In genomic region chr10:24223449-24224143, GRCm38 (mm10) we compare ENCODE assay signal across 9 mouse cellular contexts. TPM values are rescaled to one million over a fixed set of nuclear protein-coding genes. Genes with fewer than 3 reads are reported as not detected.
DNase-seq lines count a peak whose midpoint lies in the region; ATAC-seq and TF ChIP-seq lines count a peak whose summit lies in the region.
"Had no signal": no experiment of that assay in that cellular context is flagged by ENCODE, and none has a peak within 500 bp of the region (broad histone marks: within the 10 kb centered on the region; RNA-seq: fewer than 3 reads in every experiment).

Moxd1 (plus strand) TSS chr10:24223517.

- peak within 1 kb of the TSS; percentile 63 for H3K4me3 ChIP-seq in layer of hippocampus, adult 2 months
- H3K4me3 ChIP-seq in brown adipose tissue, adult 24 weeks (ENCODE audit: insufficient read depth, low read depth, low read length), result peak within 1 kb of the TSS; percentile 27
- H3K4me3 ChIP-seq in heart, embryonic 14.5 days (ENCODE audit: control insufficient read depth in 1 of 2, insufficient read depth in 1 of 2, low read depth in 1 of 2, low read length in 2 of 2), result peak within 1 kb of the TSS; percentile 51 to 58
- H3K4me3 ChIP-seq in stomach, embryonic 14.5 days (ENCODE audit: low read depth, low read length), result peak within 1 kb of the TSS; percentile 44

- ATAC-seq in heart, embryonic 14.5 days (ENCODE audit: insufficient number of reproducible peaks, insufficient read depth, low FRiP score, low read depth), result peak; percentile 50
- ATAC-seq in stomach, embryonic 14.5 days (ENCODE audit: insufficient number of reproducible peaks, insufficient read depth, low FRiP score, low read depth), result peak; percentile 74
- no peak for ATAC-seq in erythroblast, adult 5-6 weeks (replicated peaks; ENCODE audit: low FRiP score, poor library complexity, severe bottlenecking)

- H3K9me3 ChIP-seq in heart, embryonic 14.5 days (ENCODE audit: control insufficient read depth, low read length), result no peaks in the 10 kb centered on the region
- H3K9me3 ChIP-seq in stomach, embryonic 14.5 days (ENCODE audit: control insufficient read depth, low read depth, low read length), result no peaks in the 10 kb centered on the region

- H3K27me3 ChIP-seq in heart, embryonic 14.5 days (ENCODE audit: control insufficient read depth, insufficient read depth, low read length), result peaks cover 36% of the 10 kb centered on the region
- H3K27me3 ChIP-seq in stomach, embryonic 14.5 days (ENCODE audit: control insufficient read depth, insufficient read depth, low read length), result peaks cover 3% of the 10 kb centered on the region; the same call in 1 of the 2 replicates

- TF ChIP-seq CTCF in layer of hippocampus, adult 2 months (conservative IDR thresholded peaks at IDR 0.05), result peak; percentile 48

- peak in 1 of 2 experiments; percentile 13 for DNase-seq in layer of hippocampus, adult 2 months (ENCODE audit: low spot score in 2 of 2)
- no peak for DNase-seq in layer of hippocampus, adult 9-10 months (ENCODE audit: low spot score)
- peak; percentile 56 for DNase-seq in kidney, postnatal 14 days
- peak; percentile 35 to 36 for DNase-seq in lung, postnatal 4 days

- H3K36me3 ChIP-seq in heart, embryonic 14.5 days (ENCODE audit: control insufficient read depth, insufficient read depth, low read length), result no peaks in the 10 kb centered on the region
- H3K36me3 ChIP-seq in stomach, embryonic 14.5 days (ENCODE audit: control insufficient read depth, insufficient read depth, low read length), result no peaks in the 10 kb centered on the region

- peak within 1 kb of the TSS; percentile 95 for H3K4me2 ChIP-seq in heart, embryonic 14.5 days (ENCODE audit: low read length)
- peak within 1 kb of the TSS; percentile 94 for H3K4me2 ChIP-seq in stomach, embryonic 14.5 days (replicated peaks; ENCODE audit: low read depth, low read length)

- H3K9ac ChIP-seq in heart, embryonic 14.5 days (ENCODE audit: low read length), result peak within 1 kb of the TSS; percentile 61
- H3K9ac ChIP-seq in stomach, embryonic 14.5 days (replicated peaks; ENCODE audit: low read depth, low read length), result peak within 1 kb of the TSS; percentile 11; the same call in 1 of the 2 replicates

- H3K27ac ChIP-seq in layer of hippocampus, adult 2 months, result peak within 1 kb of the TSS; percentile 53; the same call in 1 of the 2 replicates
- H3K27ac ChIP-seq in brown adipose tissue, adult 24 weeks (replicated peaks; ENCODE audit: low read depth, low read length), result no peak within 1 kb of the TSS
- no peak within 1 kb of the TSS for H3K27ac ChIP-seq in heart, embryonic 14.5 days (replicated peaks in 1 of 2; ENCODE audit: control insufficient read depth in 1 of 2, insufficient read depth in 1 of 2, low read depth in 2 of 2, low read length in 2 of 2)
- no peak within 1 kb of the TSS for H3K27ac ChIP-seq in stomach, embryonic 14.5 days (ENCODE audit: low read length)

- H3K4me1 ChIP-seq in brown adipose tissue, adult 24 weeks (ENCODE audit: control insufficient read depth, insufficient read depth, insufficient read length, low read length), result no peaks in the 10 kb centered on the region
- peaks cover 4 to 12% of the 10 kb centered on the region in 2 experiments; a peak in 3 of 4 replicates for H3K4me1 ChIP-seq in heart, embryonic 14.5 days (ENCODE audit: control insufficient read depth in 2 of 2, insufficient read depth in 2 of 2, low read length in 2 of 2)
- peaks cover 5% of the 10 kb centered on the region; the same call in 1 of the 2 replicates for H3K4me1 ChIP-seq in stomach, embryonic 14.5 days (ENCODE audit: control insufficient read depth, insufficient read depth, low read length)

- WGBS in heart, embryonic 14.5 days, result 2% methylated on average over 51 of the region's 56 CpGs
- 2% methylated on average over 56 of the region's 56 CpGs for WGBS in stomach, embryonic 14.5 days

RNA-seq across cellular contexts. Expression of gene Moxd1, which starts in this region (rescaled TPM):
- 10 to 100 TPM; 10.8 to 15.8 TPM for total RNA-seq in layer of hippocampus, adult 2 months (2021)
- 0.55 TPM in 1 of 2 replicates, not detected in the other for polyA plus RNA-seq in brown adipose tissue, adult 24 weeks (2012; ENCODE audit: insufficient read depth, insufficient read length, missing spikeins)
- polyA plus RNA-seq in heart, embryonic 14.5 days (2014; fragmentation: Nextera tagmentation; extraction: Ambion mirVana), result 9.1 and 10.4 TPM in 2 replicates
- polyA plus RNA-seq in stomach, embryonic 14.5 days (2014; fragmentation: Nextera tagmentation; extraction: Ambion mirVana), result 11.2 and 16.1 TPM in 2 replicates
- not detected in 2 replicates for total RNA-seq in erythroblast, adult 5-6 weeks (2015; ENCODE audit: low replicate concordance)
- total RNA-seq in erythroblast, adult 5-6 weeks (2017; ENCODE audit: low replicate concordance), result not detected in 2 replicates
- total RNA-seq: neutrophil, adult 5-6 weeks had no signal

Comparison
In these comparisons a context has a peak if more than half of its experiments do, and no peak if none do; other contexts are left out.
1. RNA of gene Moxd1 (total RNA-seq): 10.8 to 15.8 TPM in layer of hippocampus, adult 2 months; not detected in erythroblast, adult 5-6 weeks; every median in the first group is over 10 times any median in the second.
2. Peak in every context shown above with its lines, with median percentiles within 50 percentile points of each other: H3K4me3 ChIP-seq.